Mouse (Mus musculus) skeletal muscle tissue, postnatal 0 days (tissue): ENCODE results near the gene Chchd2. TPM values are rescaled to one million over a fixed set of nuclear protein-coding genes. Genes with fewer than 3 reads are reported as not detected.

Experiments
- polyA plus RNA-seq: library from polyadenylated mRNA; unstranded; fragments of >200 nt; fragmentation: Nextera tagmentation; extraction: Ambion mirVana; gene quantifications from 2 replicates; pipeline ENCODE4 v1.2.1, GENCODE M21; 2015

Chchd2 gene
- polyA plus RNA-seq = 963 and 976 TPM in 2 replicates

GRCm38 (mm10) chr5:129886911-129887636, at the start of gene Chchd2:
Chchd2 (minus strand) TSS chr5:129887470.

GRCm38 (mm10) chr5:129908242-129908965, 21.1 kb upstream of the Chchd2 start, which contains the start of gene Nupr1l:
Nupr1l (plus strand) TSS chr5:129908540.

GRCm38 (mm10) chr5:129898449-129898848, 11.2 kb upstream of the Chchd2 start, which contains the start of gene Phkg1:
Phkg1 (minus strand) TSS chr5:129898549.

GRCm38 (mm10) chr5:129895198-129896088, 8.2 kb upstream of the Chchd2 start, which contains the start of gene Zbed5:
Zbed5 (plus strand) TSS chr5:129895723.

GRCm38 (mm10) chr5:129846752-129847557, 40.3 kb downstream of the Chchd2 start, which contains the start of gene Sumf2:
Sumf2 (plus strand) TSS chr5:129846986.

Other genes starting within 250 kb of the Chchd2 start
- 1.3 and 1.7 TPM in 2 replicates for gene Zfp11, start 217.4 kb downstream of the Chchd2 start, polyA plus RNA-seq
- not detected in 2 replicates for gene Sept14, start 179.0 kb downstream of the Chchd2 start, polyA plus RNA-seq
- 172 and 173 TPM in 2 replicates for gene Mrps17, start 172.0 kb downstream of the Chchd2 start, polyA plus RNA-seq
- gene Nipsnap2, start 162.4 kb downstream of the Chchd2 start, polyA plus RNA-seq = 492 and 574 TPM in 2 replicates
- 21.2 and 26.9 TPM in 2 replicates for gene Psph, start 100.0 kb downstream of the Chchd2 start, polyA plus RNA-seq
- 17.3 and 22.9 TPM in 2 replicates for gene Sumf2, start 40.5 kb downstream of the Chchd2 start, polyA plus RNA-seq
- 1.5 and 1.8 TPM in 2 replicates for gene Zbed5, start 8.3 kb upstream of the Chchd2 start, polyA plus RNA-seq
- gene Phkg1, start 11.1 kb upstream of the Chchd2 start, polyA plus RNA-seq = 26.0 and 30.5 TPM in 2 replicates
- 1.9 and 2.0 TPM in 2 replicates for gene Nupr1l, start 21.1 kb upstream of the Chchd2 start, polyA plus RNA-seq
- gene Vkorc1l1, start 54.5 kb upstream of the Chchd2 start, polyA plus RNA-seq = 13.4 and 19.1 TPM in 2 replicates
- 26.2 and 32.8 TPM in 2 replicates for gene Gusb, start 115.6 kb upstream of the Chchd2 start, polyA plus RNA-seq
- gene Asl, start 141.8 kb upstream of the Chchd2 start, polyA plus RNA-seq = 17.4 and 21.2 TPM in 2 replicates
- gene Crcp, start 141.8 kb upstream of the Chchd2 start, polyA plus RNA-seq = 15.9 and 19.2 TPM in 2 replicates
- gene Tpst1, start 185.9 kb upstream of the Chchd2 start, polyA plus RNA-seq = 51.3 and 59.1 TPM in 2 replicates